Mouse (Mus musculus) forebrain, embryonic 13.5 days (tissue): ENCODE results near the gene Rpl4. TPM values are rescaled to one million over a fixed set of nuclear protein-coding genes. Genes with fewer than 3 reads are reported as not detected.
A peak's percentile ranks its signal among the peaks of the same experiment; 100 is the strongest.
"Not testable (repeated sequence)": the region's sequence is repeated elsewhere in the genome, so short reads cannot be mapped to it uniquely, and the experiment has no call there.

ENCODE experiments used
- ATAC-seq: fragments of 200-750 bp; cut with Nextera tagmentation; 2 replicates; pipeline ENCODE4 v1.8.0; 2017
- H3K27ac ChIP-seq: fragments of 300-500 bp; sonication (generic); 2 replicates; pipeline ENCODE4 v1.5.1; 2015; ENCODE audit warnings: inconsistent platforms, mild to moderate bottlenecking, moderate library complexity
- H3K27me3 ChIP-seq: fragments of 300-500 bp; sonication (generic); 2 replicates; pipeline ENCODE4 v1.6.1; 2015; ENCODE audit warnings: mild to moderate bottlenecking, inconsistent platforms
- H3K36me3 ChIP-seq: fragments of 300-500 bp; sonication (generic); 2 replicates; pipeline ENCODE4 v1.6.1; 2015; ENCODE audit warnings: mild to moderate bottlenecking, inconsistent platforms; ENCODE audit not compliant: poor library complexity, severe bottlenecking
- H3K4me1 ChIP-seq: fragments of 300-500 bp; sonication (generic); 2 replicates; pipeline ENCODE4 v1.6.1; 2015; ENCODE audit warnings: inconsistent platforms
- H3K4me2 ChIP-seq: fragments of 300-500 bp; sonication (generic); 2 replicates; pipeline ENCODE4 v1.6.1; 2015; ENCODE audit warnings: inconsistent platforms, mild to moderate bottlenecking, moderate library complexity
- H3K4me3 ChIP-seq: fragments of 300-500 bp; sonication (generic); 2 replicates; pipeline ENCODE4 v1.5.1; 2015; ENCODE audit warnings: mild to moderate bottlenecking, inconsistent platforms
- H3K9ac ChIP-seq: fragments of 300-500 bp; sonication (generic); 2 replicates; pipeline ENCODE4 v1.6.1; 2015; ENCODE audit warnings: mild to moderate bottlenecking, inconsistent platforms
- H3K9me3 ChIP-seq: fragments of 300-500 bp; sonication (generic); replicated peaks from 2 replicates; pipeline ENCODE4 v1.6.1; 2016; ENCODE audit warnings: inconsistent platforms
- WGBS: fragments of 180-500 bp; shearing (Covaris S2); methylation state at CpG from one replicate; pipeline ENCODE4 v1.1.7; 2015; 5-methylcytosine and 5-hydroxymethylcytosine counted together
- polyA plus RNA-seq: library from polyadenylated mRNA; unstranded; fragments of >200 nt; fragmentation: Nextera tagmentation; extraction: Ambion mirVana; gene quantifications from 2 replicates; pipeline ENCODE4 v1.2.1, GENCODE M21; 2015

Gene Rpl4
- polyA plus RNA-seq, 1 experiment from 2014 or later: 817 TPM

DNA sequence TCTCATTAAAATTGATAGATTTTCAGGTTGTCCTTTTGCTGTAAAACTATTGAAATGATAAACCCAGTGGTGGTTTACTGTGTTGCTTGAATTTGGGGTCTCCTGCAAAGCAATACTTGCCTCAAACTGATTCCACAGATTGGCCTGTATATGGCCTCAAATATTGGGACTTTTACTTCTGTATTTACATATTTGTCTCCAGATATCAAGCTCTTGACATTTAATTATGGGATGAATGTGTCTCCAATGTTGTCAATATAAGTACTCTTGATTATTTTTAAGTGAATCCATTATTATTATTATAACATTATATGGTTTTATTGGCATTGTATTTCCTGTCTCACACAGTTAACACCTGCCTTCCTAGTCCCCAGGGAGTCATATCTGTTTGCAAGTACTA lies 1.2 kb downstream of the Rpl4 start:
- Histone ChIP-seq H3K27me3 (no peaks in the 10 kb centered on the region), H3K36me3 (peaks cover 44% of the 10 kb centered on the region), H3K4me1 (peaks cover 35% of the 10 kb centered on the region), H3K9ac (peak overlapping the region; percentile 90), H3K4me3 (peak overlapping the region; percentile 75), H3K27ac (no peak overlapping the region), H3K9me3 (no peaks in the 10 kb centered on the region), H3K4me2 (peak overlapping the region; percentile 93)
- no peak for ATAC-seq

- Histone ChIP-seq H3K4me1 (peaks cover 39% of the 10 kb centered on the region), H3K4me3 (peak overlapping the region; percentile 75), H3K9ac (no peak overlapping the region), H3K36me3 (peaks cover 44% of the 10 kb centered on the region), H3K4me2 (peak overlapping the region; percentile 93), H3K9me3 (no peaks in the 10 kb centered on the region), H3K27me3 (no peaks in the 10 kb centered on the region), H3K27ac (no peak overlapping the region)
- WGBS: 76% methylated on average over 8 of the region's 8 CpGs
- no peak for ATAC-seq
Observed at GRCm38 (mm10) chr9:64174766-64175165, 1.6 kb downstream of the Rpl4 start.

- Histone ChIP-seq H3K4me3 (no peak overlapping the region), H3K9ac (no peak overlapping the region), H3K4me1 (peaks cover 44% of the 10 kb centered on the region), H3K9me3 (no peaks in the 10 kb centered on the region), H3K4me2 (0 out of 2 replicates have a peak overlapping the region, but pooled peaks have one; percentile 93), H3K27me3 (no peaks in the 10 kb centered on the region), H3K36me3 (peaks cover 46% of the 10 kb centered on the region), H3K27ac (no peak overlapping the region)
- 78% methylated on average over 11 of the region's 11 CpGs for WGBS
- ATAC-seq: no peak
Observed at GRCm38 (mm10) chr9:64175378-64175777, 2.2 kb downstream of the Rpl4 start.

DNA sequence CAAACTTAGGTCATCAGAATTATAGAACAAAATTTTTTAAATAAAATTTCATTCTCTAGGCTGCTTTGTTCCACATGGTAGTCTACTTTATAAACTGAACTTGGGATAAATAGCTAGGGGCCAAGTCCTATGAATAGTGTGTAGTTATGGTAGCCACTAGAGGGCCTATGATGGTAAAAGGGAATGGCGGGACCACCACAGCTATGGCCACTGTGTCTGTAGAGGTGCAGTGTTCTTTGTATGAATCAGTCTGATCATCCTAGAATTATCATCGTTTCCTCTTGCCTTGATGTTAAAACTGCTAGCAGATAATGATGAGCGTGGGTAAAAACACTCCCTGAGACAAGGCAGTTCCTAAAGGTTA lies 5.4 kb downstream of the Rpl4 start:
- Histone ChIP-seq H3K4me1 (peaks cover 29% of the 10 kb centered on the region), H3K27ac (peak overlapping the region; percentile 82), H3K4me3 (peak overlapping the region; percentile 67), H3K9me3 (no peaks in the 10 kb centered on the region), H3K9ac (peak overlapping the region; percentile 78), H3K36me3 (peaks cover 75% of the 10 kb centered on the region), H3K4me2 (peak overlapping the region; percentile 66), H3K27me3 (no peaks in the 10 kb centered on the region)
- WGBS: 39% methylated on average over 3 of the region's 3 CpGs
- peak; percentile 61 for ATAC-seq

- ATAC-seq: peak; percentile 96
- H3K27ac ChIP-seq: peak within 1 kb of the TSS; percentile 82
- H3K9me3 ChIP-seq: no peaks in the 10 kb centered on the region
- WGBS: under 1% methylated on average over 35 of the region's 35 CpGs
- peaks cover 26% of the 10 kb centered on the region for H3K4me1 ChIP-seq
- H3K4me2 ChIP-seq: peak within 1 kb of the TSS; percentile 66
- peak within 1 kb of the TSS; percentile 67 for H3K4me3 ChIP-seq
- H3K9ac ChIP-seq: peak within 1 kb of the TSS; percentile 78
- H3K27me3 ChIP-seq: no peaks in the 10 kb centered on the region
- H3K36me3 ChIP-seq: peaks cover 77% of the 10 kb centered on the region
Observed at GRCm38 (mm10) chr9:64178974-64179646, 5.9 kb downstream of the Rpl4 start, which contains the start of gene Snapc5. Gene Snapc5 (plus strand): TSS chr9:64179274.

DNA sequence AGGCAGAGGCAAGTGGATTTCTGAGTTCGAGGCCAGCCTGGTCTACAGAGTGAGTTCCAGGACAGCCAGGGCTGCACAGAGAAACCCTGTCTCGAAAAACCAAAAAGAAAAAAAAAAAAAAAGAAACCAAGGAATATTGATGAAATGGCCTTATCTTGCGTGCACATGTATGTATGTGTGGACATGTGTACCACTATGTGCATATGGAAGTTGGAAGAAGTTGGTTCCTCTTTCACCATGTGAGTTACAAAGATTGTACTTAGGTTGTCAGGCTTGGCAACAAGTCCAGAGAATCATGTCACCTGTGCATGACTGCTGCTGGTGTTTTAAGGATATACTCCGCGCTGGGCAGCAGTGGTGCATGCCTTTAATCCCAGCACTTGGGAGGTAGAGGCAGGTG lies 10.1 kb downstream of the Rpl4 start:
- H3K9ac ChIP-seq, H3K4me2 ChIP-seq, ATAC-seq, H3K27ac ChIP-seq, H3K4me3 ChIP-seq, H3K27me3 ChIP-seq, H3K9me3 ChIP-seq: not testable (repeated sequence)
- H3K4me1 ChIP-seq: peaks cover 14% of the 10 kb centered on the region
- 96% methylated on average over 5 of the region's 5 CpGs for WGBS
- peaks cover 68% of the 10 kb centered on the region for H3K36me3 ChIP-seq

DNA sequence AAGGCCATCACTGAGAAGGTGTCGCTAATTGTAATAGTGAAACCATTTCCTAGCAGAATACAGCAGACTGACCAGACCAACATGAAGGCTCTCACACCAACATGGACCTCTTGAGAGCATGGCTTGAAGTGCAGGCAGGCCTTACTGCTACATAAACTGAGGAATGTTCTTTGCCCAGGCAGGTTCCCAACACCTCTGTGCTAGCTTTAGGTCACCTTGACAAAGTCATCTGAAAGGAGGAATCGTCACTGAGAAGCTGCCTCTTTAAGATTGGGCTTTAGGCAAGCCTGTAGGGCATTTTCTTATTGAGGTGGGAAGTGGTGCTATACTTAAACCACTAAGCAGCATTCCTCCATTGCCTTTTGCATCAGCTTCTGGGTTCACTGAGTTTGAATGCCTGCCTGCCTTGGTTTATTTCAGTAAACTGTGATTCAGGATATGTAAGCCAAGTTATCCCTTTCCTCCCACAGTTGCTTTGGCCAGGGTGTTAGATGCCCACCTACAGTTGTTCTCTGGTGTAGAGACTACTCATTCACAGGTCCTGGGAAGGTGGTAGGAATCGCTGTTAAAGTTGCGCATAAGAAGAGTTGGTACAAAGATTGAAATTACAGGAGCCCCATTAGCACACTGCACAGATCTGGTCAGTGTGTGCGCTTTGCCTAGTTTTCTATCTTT lies 11.1 kb downstream of the Rpl4 start:
- 97% methylated on average over 5 of the region's 5 CpGs for WGBS
- H3K9me3 ChIP-seq: no peaks in the 10 kb centered on the region

GRCm38 (mm10) chr9:64193879-64194278 lies 20.7 kb downstream of the Rpl4 start:
- H3K4me1 ChIP-seq: no peaks in the 10 kb centered on the region
- 96% methylated on average over 1 of the region's 1 CpGs for WGBS

More for the DNA sequence above, 11.1 kb downstream of the Rpl4 start:
- peaks cover 9% of the 10 kb centered on the region for H3K4me1 ChIP-seq
- ATAC-seq: no peak
- no peak overlapping the region for H3K9ac ChIP-seq
- H3K27ac ChIP-seq: no peak overlapping the region
- no peak overlapping the region for H3K4me2 ChIP-seq
- peaks cover 70% of the 10 kb centered on the region for H3K36me3 ChIP-seq
- no peaks in the 10 kb centered on the region for H3K27me3 ChIP-seq
- H3K4me3 ChIP-seq: no peak overlapping the region

DNA sequence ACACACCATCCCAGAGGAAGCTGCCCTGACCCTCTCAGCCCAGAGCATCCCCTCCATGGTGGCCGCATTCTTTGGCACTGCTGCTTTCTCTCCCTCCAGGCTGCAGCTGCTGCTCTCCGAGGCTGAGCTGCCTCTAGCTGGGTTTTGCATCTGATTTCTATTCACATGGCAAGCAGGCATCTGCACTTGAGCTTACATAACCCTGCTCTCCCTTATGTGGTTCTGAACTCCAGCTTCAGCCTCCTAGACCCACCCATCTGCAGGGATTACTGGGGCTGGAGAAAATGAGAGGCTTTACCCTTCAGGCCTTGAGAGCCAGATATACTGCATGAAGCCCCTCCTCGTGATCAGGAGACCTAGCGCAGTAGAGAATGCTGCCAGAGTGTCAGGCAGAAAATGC lies 22.4 kb downstream of the Rpl4 start:
- no peak overlapping the region for H3K27ac ChIP-seq
- H3K9me3 ChIP-seq: no peaks in the 10 kb centered on the region
- ATAC-seq: no peak
- H3K4me1 ChIP-seq: no peaks in the 10 kb centered on the region
- 84% methylated on average over 4 of the region's 4 CpGs for WGBS
- no peak overlapping the region for H3K4me3 ChIP-seq
- H3K4me2 ChIP-seq: no peak overlapping the region
- H3K27me3 ChIP-seq: no peaks in the 10 kb centered on the region
- H3K9ac ChIP-seq: no peak overlapping the region
- H3K36me3 ChIP-seq: peaks cover 25% of the 10 kb centered on the region

More at GRCm38 (mm10) chr9:64193879-64194278, 20.7 kb downstream of the Rpl4 start:
- H3K4me2 ChIP-seq: no peak overlapping the region
- H3K27ac ChIP-seq: no peak overlapping the region
- H3K4me3 ChIP-seq: no peak overlapping the region
- no peaks in the 10 kb centered on the region for H3K27me3 ChIP-seq
- H3K9me3 ChIP-seq: no peaks in the 10 kb centered on the region
- peaks cover 36% of the 10 kb centered on the region for H3K36me3 ChIP-seq
- H3K9ac ChIP-seq: no peak overlapping the region
- ATAC-seq: no peak

DNA sequence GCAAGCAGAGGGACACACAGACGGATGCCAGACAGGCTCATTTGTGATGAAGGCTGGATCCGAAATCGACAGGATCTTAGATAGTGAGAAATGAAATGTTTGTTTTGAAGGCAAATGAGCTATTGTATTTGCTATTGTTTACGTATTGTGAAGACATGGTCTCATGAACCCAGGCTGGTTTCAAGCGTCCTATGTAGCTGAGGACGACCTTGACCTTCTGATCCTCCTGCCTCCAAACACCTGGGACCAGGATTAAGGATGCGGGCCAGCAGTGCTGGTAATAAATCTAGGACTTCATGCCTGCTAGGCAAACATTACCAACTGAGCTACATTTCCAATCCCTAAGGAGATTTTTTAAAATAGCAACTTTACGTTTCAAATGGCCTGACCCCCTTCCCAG lies 24.3 kb downstream of the Rpl4 start:
- no peak overlapping the region for H3K9ac ChIP-seq
- no peaks in the 10 kb centered on the region for H3K4me1 ChIP-seq
- H3K4me2 ChIP-seq: no peak overlapping the region
- H3K4me3 ChIP-seq: no peak overlapping the region
- ATAC-seq: no peak
- H3K27me3 ChIP-seq: no peaks in the 10 kb centered on the region
- H3K9me3 ChIP-seq: no peaks in the 10 kb centered on the region
- peaks cover 9% of the 10 kb centered on the region for H3K36me3 ChIP-seq
- 93% methylated on average over 8 of the region's 8 CpGs for WGBS
- H3K27ac ChIP-seq: no peak overlapping the region

DNA sequence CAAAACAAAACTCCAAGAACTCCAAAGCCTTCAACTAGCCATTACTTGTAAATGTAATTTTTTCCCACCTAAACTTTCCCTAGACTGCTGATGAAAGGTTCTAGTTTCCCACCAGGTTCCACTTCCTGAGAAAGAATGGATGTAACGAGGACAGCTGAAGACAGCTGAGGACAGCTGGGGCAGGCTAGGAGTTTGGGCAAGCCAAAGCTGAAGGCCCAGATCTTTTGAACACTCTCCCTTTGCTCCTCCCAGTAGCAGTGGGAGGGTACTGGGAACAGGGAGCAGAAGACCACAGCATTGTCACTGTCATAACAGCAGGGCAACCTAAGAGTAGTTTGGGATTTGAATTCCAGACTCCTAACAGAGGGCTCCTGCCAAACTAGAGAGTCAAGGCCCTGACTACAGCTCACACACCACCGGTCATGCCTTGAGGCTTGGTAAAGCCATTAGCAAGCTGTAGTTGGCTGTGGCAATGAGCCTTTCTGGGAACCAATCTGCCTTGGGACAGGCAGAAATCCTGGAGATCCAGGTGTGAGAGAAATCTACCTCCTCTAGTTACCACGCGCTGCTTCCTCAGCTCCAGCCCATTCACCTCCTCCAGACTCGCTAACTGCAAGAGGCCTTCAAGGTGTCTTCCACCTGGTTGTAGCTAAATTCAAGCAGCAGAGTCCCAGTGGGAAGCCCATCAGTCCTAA lies 25.0 kb downstream of the Rpl4 start:
- Histone ChIP-seq H3K4me1 (no peaks in the 10 kb centered on the region), H3K27ac (no peak overlapping the region), H3K9me3 (no peaks in the 10 kb centered on the region), H3K27me3 (no peaks in the 10 kb centered on the region), H3K4me2 (no peak overlapping the region), H3K9ac (no peak overlapping the region), H3K4me3 (no peak overlapping the region), H3K36me3 (peaks cover 8% of the 10 kb centered on the region)
- no peak for ATAC-seq
- WGBS: 96% methylated on average over 5 of the region's 5 CpGs

DNA sequence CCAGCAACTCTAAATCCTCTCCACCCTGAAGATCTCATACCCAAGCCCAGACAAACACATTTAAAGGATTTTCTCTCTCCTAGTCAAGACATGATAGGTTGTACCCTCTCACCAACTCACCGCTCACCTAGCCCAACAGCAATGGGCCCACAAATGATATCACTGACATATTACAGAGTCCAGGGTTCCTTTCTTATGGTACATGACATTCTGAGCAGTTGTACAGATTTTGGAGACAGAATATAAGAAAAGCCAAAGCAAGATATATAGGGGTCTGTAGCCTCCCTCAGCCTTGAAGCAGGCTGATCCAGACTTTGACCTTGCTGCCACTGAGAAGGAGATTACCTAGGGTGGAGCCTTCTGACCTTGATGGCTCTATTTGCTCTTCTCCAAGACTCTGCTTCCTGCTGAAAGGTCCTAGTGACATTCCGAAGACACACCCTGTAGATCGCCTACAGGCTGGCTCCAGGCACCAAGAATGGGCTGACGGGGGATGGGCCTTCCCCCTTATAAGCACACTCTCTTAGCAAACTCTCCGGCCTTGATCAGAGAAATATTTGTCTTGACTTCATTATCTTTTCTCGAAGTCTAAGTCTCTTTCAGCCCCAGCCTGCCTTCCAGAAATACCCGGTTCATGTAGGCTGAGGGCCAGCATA lies 25.7 kb downstream of the Rpl4 start:
- H3K27ac ChIP-seq, H3K4me3 ChIP-seq, H3K36me3 ChIP-seq, ATAC-seq, H3K4me1 ChIP-seq, H3K9ac ChIP-seq, H3K9me3 ChIP-seq, H3K27me3 ChIP-seq, H3K4me2 ChIP-seq: not testable (repeated sequence)
- 91% methylated on average over 7 of the region's 7 CpGs for WGBS
